16 mouse cellular contexts compared by ENCODE assay signal in genomic region chr5:30591205-30591731, GRCm38 (mm10). TPM values are rescaled to one million over a fixed set of nuclear protein-coding genes. Genes with fewer than 3 reads are reported as not detected.
DNase-seq lines count a peak whose midpoint lies in the region; ATAC-seq lines count a peak whose summit lies in the region.
"Had no signal": no experiment of that assay in that cellular context is flagged by ENCODE, and none has a peak within 500 bp of the region (broad histone marks: within the 10 kb centered on the region; RNA-seq: fewer than 3 reads in every experiment).

No protein-coding gene starts in this region.

- peaks cover 30% of the 10 kb centered on the region for H3K27me3 ChIP-seq in heart, embryonic 15.5 days

- H3K9me3 ChIP-seq in heart, embryonic 15.5 days (replicated peaks), result no peaks in the 10 kb centered on the region
- H3K9me3 ChIP-seq: hindbrain, embryonic 10.5 days; kidney, embryonic 15.5 days; midbrain, embryonic 13.5 days; neural tube, embryonic 13.5 days had no signal

- no peak overlapping the region for H3K9ac ChIP-seq in heart, embryonic 15.5 days
- H3K9ac ChIP-seq: kidney, embryonic 15.5 days; midbrain, embryonic 13.5 days; neural tube, embryonic 13.5 days had no signal

- H3K27ac ChIP-seq in heart, embryonic 15.5 days, result peak overlapping the region; percentile 43
- H3K27ac ChIP-seq: gastrocnemius, adult 2 months; hindbrain, embryonic 10.5 days; kidney, embryonic 15.5 days; midbrain, embryonic 13.5 days; neural tube, embryonic 13.5 days had no signal

- intact Hi-C loops in heart, postnatal 14 days (cut with DNase I), result no loop called here

- WGBS in heart, embryonic 15.5 days, result 40% methylated on average over 5 of the region's 5 CpGs

- H3K4me2 ChIP-seq in heart, embryonic 15.5 days, result no peak overlapping the region
- H3K4me2 ChIP-seq: kidney, embryonic 15.5 days; midbrain, embryonic 13.5 days; neural tube, embryonic 13.5 days had no signal

- H3K36me3 ChIP-seq in heart, embryonic 15.5 days, result no peaks in the 10 kb centered on the region
- H3K36me3 ChIP-seq: hindbrain, embryonic 10.5 days; kidney, embryonic 15.5 days; midbrain, embryonic 13.5 days; neural tube, embryonic 13.5 days had no signal

- no peak for ATAC-seq in heart, embryonic 15.5 days (replicated peaks; ENCODE audit: insufficient number of reproducible peaks, insufficient read depth, low FRiP score, low read depth)
- ATAC-seq: midbrain, embryonic 13.5 days; Patski had no signal

- DNase-seq in heart, postnatal 14 days, result no peak
- peak; percentile 69 for DNase-seq in NIH3T3 (ENCODE audit: low read depth)
- peak; percentile 77 to 78 for DNase-seq in adrenal gland, postnatal 36 days
- peak; percentile 94 to 98 for DNase-seq in cerebellum, postnatal 14 days
- no peak for DNase-seq in embryo, embryonic 11 days
- no peak for DNase-seq in kidney, adult 11 months
- DNase-seq: gastrocnemius, adult 2 months; lung, postnatal 10 days; thymus, postnatal 14 days had no signal

- no peak overlapping the region for H3K4me3 ChIP-seq in heart, embryonic 15.5 days
- H3K4me3 ChIP-seq: gastrocnemius, adult 2 months; hindbrain, embryonic 10.5 days; kidney, embryonic 15.5 days; midbrain, embryonic 13.5 days; neural tube, embryonic 13.5 days had no signal

- peaks cover 93% of the 10 kb centered on the region for H3K4me1 ChIP-seq in heart, embryonic 15.5 days (replicated peaks)

RNA-seq across cellular contexts. Expression of gene Kcnk3, which starts 3.3 kb away (rescaled TPM):
- polyA plus RNA-seq in heart, embryonic 15.5 days (2015; fragmentation: Nextera tagmentation; extraction: Ambion mirVana), result 16.5 and 27.5 TPM in 2 replicates
- total RNA-seq in heart, postnatal 14 days (2021), result 100 to 1,000 TPM; 181 to 186 TPM
- total RNA-seq in adrenal gland, postnatal 36 days (2021), result 1,000 to 10,000 TPM; 1,187 to 1,472 TPM
- polyA plus RNA-seq: Patski had no signal

RNA-seq across cellular contexts. Expression of gene Cib4, which starts 45.6 kb away (rescaled TPM):
- not detected in 2 replicates for polyA plus RNA-seq in heart, embryonic 15.5 days (2015; fragmentation: Nextera tagmentation; extraction: Ambion mirVana)
- not detected for total RNA-seq in heart, postnatal 14 days (2021)
- 1 to 10 TPM; 1.4 to 4.0 TPM for total RNA-seq in adrenal gland, postnatal 36 days (2021)
- total RNA-seq: gastrocnemius, adult 2 months; layer of hippocampus, postnatal 14 days had no signal
- polyA plus RNA-seq: hindbrain, embryonic 10.5 days; kidney, embryonic 15.5 days; midbrain, embryonic 13.5 days; neural tube, embryonic 13.5 days; Patski had no signal

RNA-seq across cellular contexts. Expression of gene Slc35f6, which starts 56.5 kb away (rescaled TPM):
- polyA plus RNA-seq in heart, embryonic 15.5 days (2015; fragmentation: Nextera tagmentation; extraction: Ambion mirVana), result 22.2 and 28.2 TPM in 2 replicates
- total RNA-seq in heart, postnatal 14 days (2021), result 10 to 100 TPM; 37.4 to 39.9 TPM
- total RNA-seq in adrenal gland, postnatal 36 days (2021), result 10 to 100 TPM; 40.0 to 47.2 TPM

Comparison
In these comparisons a context has a peak if more than half of its experiments do, and no peak if none do; other contexts are left out.
1. DNase-seq: peak in NIH3T3 (single experiment), adrenal gland, postnatal 36 days (2 of 2) and cerebellum, postnatal 14 days (2 of 2); none in heart, postnatal 14 days (0 of 2), embryo, embryonic 11 days (single experiment) and kidney, adult 11 months (single experiment).
2. RNA of gene Kcnk3, which starts 3.3 kb away (total RNA-seq): 1,187 to 1,472 TPM in adrenal gland, postnatal 36 days; 181 to 186 TPM in heart, postnatal 14 days; every median in the first group is over 4 times any median in the second.